Mouse (Mus musculus) heart, postnatal 0 days (tissue): Measurements from ENCODE around the gene Olfr1153. TPM values are rescaled to one million over a fixed set of nuclear protein-coding genes. Genes with fewer than 3 reads are reported as not detected.

Experiments used
- ATAC-seq: fragments of 200-750 bp; cut with Nextera tagmentation; 2 replicates; pipeline ENCODE4 v1.8.0; 2017; ENCODE audit warnings: low read depth, moderate number of reproducible peaks, moderate library complexity; ENCODE audit not compliant: insufficient read depth
- DNase-seq: peaks from one replicate; pipeline ENCODE4 v3.0.0-alpha.2; 2016; ENCODE audit warnings: low spot score
- H3K27ac ChIP-seq: fragments of 300-500 bp; sonication (generic); 2 replicates; pipeline ENCODE4 v1.5.1; 2014; ENCODE audit warnings: low read depth, mild to moderate bottlenecking
- H3K27me3 ChIP-seq: fragments of 300-500 bp; sonication (generic); 2 replicates; pipeline ENCODE4 v1.6.1; 2014; ENCODE audit warnings: low read length, mixed read lengths; ENCODE audit not compliant: control insufficient read depth, insufficient read depth
- H3K36me3 ChIP-seq: fragments of 300-500 bp; sonication (generic); replicated peaks from 2 replicates; pipeline ENCODE4 v1.6.1; 2014; ENCODE audit warnings: low read length, mixed read lengths; ENCODE audit not compliant: control insufficient read depth, insufficient read depth
- H3K4me1 ChIP-seq: fragments of 300-500 bp; sonication (generic); 2 replicates; pipeline ENCODE4 v1.6.1; 2014; ENCODE audit warnings: antibody characterized with exemption; ENCODE audit not compliant: control insufficient read depth, insufficient read depth
- H3K4me2 ChIP-seq: fragments of 300-500 bp; sonication (generic); 2 replicates; pipeline ENCODE4 v1.6.1; 2014; ENCODE audit warnings: low read depth, mild to moderate bottlenecking, low read length, moderate library complexity
- H3K4me3 ChIP-seq: fragments of 300-500 bp; sonication (generic); 2 replicates; pipeline ENCODE4 v1.5.1; 2014; ENCODE audit warnings: low read depth, low read length
- H3K9ac ChIP-seq: fragments of 300-500 bp; sonication (generic); replicated peaks from 2 replicates; pipeline ENCODE4 v1.6.1; 2014; ENCODE audit warnings: low read depth, low read length, mixed read lengths
- H3K9me3 ChIP-seq: fragments of 300-500 bp; sonication (generic); replicated peaks from 2 replicates; pipeline ENCODE4 v1.6.1; 2016; ENCODE audit warnings: low read length; ENCODE audit not compliant: control insufficient read depth
- CTCF ChIP-seq: IDR thresholded peaks from 2 replicates; pipeline ENCODE4 v1.5.1; 2016; ENCODE audit warnings: antibody characterized with exemption, control low read depth, low read depth
- EP300 ChIP-seq: IDR thresholded peaks from 2 replicates; pipeline ENCODE4 v1.6.1; 2016; ENCODE audit warnings: antibody characterized with exemption, low read depth
- WGBS: fragments of 180-500 bp; shearing (Covaris S2); extraction: QIAGEN DNeasy Blood & Tissue Kit; methylation state at CpG from one replicate; pipeline ENCODE4 v1.1.7; 2014; 5-methylcytosine and 5-hydroxymethylcytosine counted together
- polyA plus RNA-seq: library from polyadenylated mRNA; unstranded; fragments of >200 nt; fragmentation: Nextera tagmentation; extraction: Ambion mirVana; gene quantifications from 2 replicates; pipeline ENCODE4 v1.2.1, GENCODE M21; 2015
- total RNA-seq: library from RNA; depleted of rRNA; stranded (reverse); fragments of >200 nt; gene quantifications from 2 replicates; pipeline ENCODE4 v1.2.3, GENCODE M21; 2014; ENCODE audit warnings: low replicate concordance; rRNA removed

Olfr1153 gene
- total RNA-seq (not detected in 2 replicates), polyA plus RNA-seq (not detected in 2 replicates)

GRCm38 (mm10) chr2:87894662-87895061, at the start of gene Olfr1153:
Gene Olfr1153, plus strand, starts transcription at chr2:87894962.
- Histone ChIP-seq H3K4me1 (no peaks in the 10 kb centered on the region), H3K4me2 (no peak within 1 kb of the TSS), H3K9me3 (no peaks in the 10 kb centered on the region), H3K36me3 (no peaks in the 10 kb centered on the region), H3K27ac (no peak within 1 kb of the TSS), H3K4me3 (no peak within 1 kb of the TSS), H3K27me3 (no peaks in the 10 kb centered on the region), H3K9ac (no peak within 1 kb of the TSS)
- WGBS, result 66% methylated on average over 1 of the region's 1 CpGs
- ATAC-seq (no peak), DNase-seq (no peak)
- TF ChIP-seq EP300, result no peak
- no peak for TF ChIP-seq CTCF

GRCm38 (mm10) chr2:87855562-87855961, 39.2 kb upstream of the Olfr1153 start, which contains the start of gene Olfr1151:
Gene Olfr1151, plus strand, starts transcription at chr2:87855862.
- no peaks in the 10 kb centered on the region for H3K9me3 ChIP-seq
- H3K36me3 ChIP-seq, result no peaks in the 10 kb centered on the region
- 65% methylated on average over 1 of the region's 1 CpGs for WGBS
- ATAC-seq (no peak), DNase-seq (no peak)
- TF ChIP-seq CTCF (no peak), EP300 (no peak)
- H3K27ac ChIP-seq, result no peak within 1 kb of the TSS
- no peaks in the 10 kb centered on the region for H3K4me1 ChIP-seq
- no peak within 1 kb of the TSS for H3K4me3 ChIP-seq
- H3K4me2 ChIP-seq, result no peak within 1 kb of the TSS
- no peak within 1 kb of the TSS for H3K9ac ChIP-seq
- no peaks in the 10 kb centered on the region for H3K27me3 ChIP-seq

GRCm38 (mm10) chr2:87866192-87866591, 28.6 kb upstream of the Olfr1153 start, which contains the start of gene Olfr1152:
Gene Olfr1152, plus strand, starts transcription at chr2:87866492.
- Histone ChIP-seq H3K4me1 (no peaks in the 10 kb centered on the region), H3K27me3 (no peaks in the 10 kb centered on the region), H3K36me3 (no peaks in the 10 kb centered on the region), H3K9ac (no peak within 1 kb of the TSS), H3K9me3 (no peaks in the 10 kb centered on the region), H3K27ac (no peak within 1 kb of the TSS), H3K4me3 (no peak within 1 kb of the TSS), H3K4me2 (no peak within 1 kb of the TSS)
- DNase-seq (no peak), ATAC-seq (no peak)
- TF ChIP-seq EP300 (no peak), CTCF (no peak)

GRCm38 (mm10) chr2:87905066-87905465, 10.3 kb downstream of the Olfr1153 start, which contains the start of gene Olfr1154:
Gene Olfr1154, minus strand, starts transcription at chr2:87905166.
- TF ChIP-seq EP300, result no peak
- no peak for TF ChIP-seq CTCF

GRCm38 (mm10) chr2:87945037-87945436, 50.3 kb downstream of the Olfr1153 start, which contains the start of gene Olfr1155:
Gene Olfr1155, minus strand, starts transcription at chr2:87945137.
- Histone ChIP-seq H3K27ac (no peak within 1 kb of the TSS), H3K27me3 (no peaks in the 10 kb centered on the region), H3K9ac (no peak within 1 kb of the TSS), H3K9me3 (no peaks in the 10 kb centered on the region), H3K4me3 (no peak within 1 kb of the TSS), H3K36me3 (no peaks in the 10 kb centered on the region), H3K4me1 (no peaks in the 10 kb centered on the region), H3K4me2 (no peak within 1 kb of the TSS)
- DNase-seq (no peak), ATAC-seq (no peak)
- 91% methylated on average over 1 of the region's 1 CpGs for WGBS
- TF ChIP-seq CTCF, result no peak
- TF ChIP-seq EP300, result no peak

More at GRCm38 (mm10) chr2:87905066-87905465, 10.3 kb downstream of the Olfr1153 start, which contains the start of gene Olfr1154:
- Histone ChIP-seq H3K9me3 (no peaks in the 10 kb centered on the region), H3K27me3 (no peaks in the 10 kb centered on the region), H3K4me2 (no peak within 1 kb of the TSS), H3K36me3 (no peaks in the 10 kb centered on the region), H3K9ac (no peak within 1 kb of the TSS), H3K27ac (no peak within 1 kb of the TSS), H3K4me3 (no peak within 1 kb of the TSS), H3K4me1 (no peaks in the 10 kb centered on the region)
- WGBS, result 78% methylated on average over 1 of the region's 1 CpGs
- DNase-seq (no peak), ATAC-seq (no peak)

Other genes with a start within 250 kb of the Olfr1153 start
- gene Olfr1133, start 247.6 kb upstream of the Olfr1153 start, total RNA-seq, result not detected in 2 replicates
- gene Olfr1133, start 247.6 kb upstream of the Olfr1153 start, polyA plus RNA-seq, result not detected in 2 replicates
- gene Olfr1134, start 236.5 kb upstream of the Olfr1153 start, total RNA-seq, result not detected in 2 replicates
- gene Olfr1134, start 236.5 kb upstream of the Olfr1153 start, polyA plus RNA-seq, result not detected in 2 replicates
- gene Olfr1135, start 221.3 kb upstream of the Olfr1153 start, total RNA-seq, result not detected in 2 replicates
- gene Olfr1135, start 221.3 kb upstream of the Olfr1153 start, polyA plus RNA-seq, result not detected in 2 replicates
- not detected in 2 replicates for gene Olfr1136, start 201.0 kb upstream of the Olfr1153 start, total RNA-seq
- not detected in 2 replicates for gene Olfr1136, start 201.0 kb upstream of the Olfr1153 start, polyA plus RNA-seq
- not detected in 2 replicates for gene Olfr1137, start 181.8 kb upstream of the Olfr1153 start, total RNA-seq
- not detected in 2 replicates for gene Olfr1137, start 181.8 kb upstream of the Olfr1153 start, polyA plus RNA-seq
- not detected in 2 replicates for gene Olfr1138, start 155.0 kb upstream of the Olfr1153 start, total RNA-seq
- not detected in 2 replicates for gene Olfr1138, start 155.0 kb upstream of the Olfr1153 start, polyA plus RNA-seq
- not detected in 2 replicates for gene Olfr1140, start 151.2 kb upstream of the Olfr1153 start, total RNA-seq
- not detected in 2 replicates for gene Olfr1140, start 151.2 kb upstream of the Olfr1153 start, polyA plus RNA-seq
- gene Olfr1141, start 141.0 kb upstream of the Olfr1153 start, total RNA-seq, result not detected in 2 replicates
- not detected in 2 replicates for gene Olfr1141, start 141.0 kb upstream of the Olfr1153 start, polyA plus RNA-seq
- not detected in 2 replicates for gene Olfr152, start 115.5 kb upstream of the Olfr1153 start, total RNA-seq
- not detected in 2 replicates for gene Olfr152, start 115.5 kb upstream of the Olfr1153 start, polyA plus RNA-seq
- not detected in 2 replicates for gene Olfr1143, start 94.4 kb upstream of the Olfr1153 start, total RNA-seq
- not detected in 2 replicates for gene Olfr1143, start 94.4 kb upstream of the Olfr1153 start, polyA plus RNA-seq
- not detected in 2 replicates for gene Olfr1145, start 85.1 kb upstream of the Olfr1153 start, total RNA-seq
- gene Olfr1145, start 85.1 kb upstream of the Olfr1153 start, polyA plus RNA-seq, result not detected in 2 replicates
- not detected in 2 replicates for gene Olfr1148, start 64.4 kb upstream of the Olfr1153 start, total RNA-seq
- not detected in 2 replicates for gene Olfr1148, start 64.4 kb upstream of the Olfr1153 start, polyA plus RNA-seq
- not detected in 2 replicates for gene Olfr1150-ps1, start 51.0 kb upstream of the Olfr1153 start, total RNA-seq
- not detected in 2 replicates for gene Olfr1150-ps1, start 51.0 kb upstream of the Olfr1153 start, polyA plus RNA-seq
- not detected in 2 replicates for gene Olfr1151, start 39.1 kb upstream of the Olfr1153 start, total RNA-seq
- not detected in 2 replicates for gene Olfr1151, start 39.1 kb upstream of the Olfr1153 start, polyA plus RNA-seq
- gene Olfr1152, start 28.5 kb upstream of the Olfr1153 start, total RNA-seq, result not detected in 2 replicates
- not detected in 2 replicates for gene Olfr1152, start 28.5 kb upstream of the Olfr1153 start, polyA plus RNA-seq
- gene Olfr1154, start 10.2 kb downstream of the Olfr1153 start, total RNA-seq, result not detected in 2 replicates
- not detected in 2 replicates for gene Olfr1154, start 10.2 kb downstream of the Olfr1153 start, polyA plus RNA-seq
- not detected in 2 replicates for gene Olfr1155, start 50.2 kb downstream of the Olfr1153 start, total RNA-seq
- gene Olfr1155, start 50.2 kb downstream of the Olfr1153 start, polyA plus RNA-seq, result not detected in 2 replicates
- not detected in 2 replicates for gene Olfr1156, start 58.1 kb downstream of the Olfr1153 start, total RNA-seq
- not detected in 2 replicates for gene Olfr1156, start 58.1 kb downstream of the Olfr1153 start, polyA plus RNA-seq
- gene Olfr1157, start 73.3 kb downstream of the Olfr1153 start, total RNA-seq, result not detected in 2 replicates
- not detected in 2 replicates for gene Olfr1157, start 73.3 kb downstream of the Olfr1153 start, polyA plus RNA-seq
- not detected in 2 replicates for gene Olfr74, start 79.7 kb downstream of the Olfr1153 start, total RNA-seq
- not detected in 2 replicates for gene Olfr74, start 79.7 kb downstream of the Olfr1153 start, polyA plus RNA-seq
- gene Olfr1158, start 95.2 kb downstream of the Olfr1153 start, total RNA-seq, result not detected in 2 replicates
- not detected in 2 replicates for gene Olfr1158, start 95.2 kb downstream of the Olfr1153 start, polyA plus RNA-seq
- gene Olfr1160, start 113.3 kb downstream of the Olfr1153 start, total RNA-seq, result not detected in 2 replicates
- gene Olfr1160, start 113.3 kb downstream of the Olfr1153 start, polyA plus RNA-seq, result not detected in 2 replicates
- not detected in 2 replicates for gene Olfr1161, start 127.8 kb downstream of the Olfr1153 start, total RNA-seq
- not detected in 2 replicates for gene Olfr1161, start 127.8 kb downstream of the Olfr1153 start, polyA plus RNA-seq
- gene Olfr73, start 142.7 kb downstream of the Olfr1153 start, total RNA-seq, result not detected in 2 replicates
- not detected in 2 replicates for gene Olfr73, start 142.7 kb downstream of the Olfr1153 start, polyA plus RNA-seq
- gene Olfr1162, start 156.2 kb downstream of the Olfr1153 start, total RNA-seq, result not detected in 2 replicates
- gene Olfr1162, start 156.2 kb downstream of the Olfr1153 start, polyA plus RNA-seq, result not detected in 2 replicates
- gene Olfr1163, start 176.9 kb downstream of the Olfr1153 start, total RNA-seq, result not detected in 2 replicates
- gene Olfr1163, start 176.9 kb downstream of the Olfr1153 start, polyA plus RNA-seq, result not detected in 2 replicates
- not detected in 2 replicates for gene Olfr1164, start 199.0 kb downstream of the Olfr1153 start, total RNA-seq
- not detected in 2 replicates for gene Olfr1164, start 199.0 kb downstream of the Olfr1153 start, polyA plus RNA-seq
- not detected in 2 replicates for gene Olfr1166, start 233.3 kb downstream of the Olfr1153 start, total RNA-seq
- not detected in 2 replicates for gene Olfr1166, start 233.3 kb downstream of the Olfr1153 start, polyA plus RNA-seq